Mouse (Mus musculus): ENCODE data around the gene Plekhm3.

DNA sequence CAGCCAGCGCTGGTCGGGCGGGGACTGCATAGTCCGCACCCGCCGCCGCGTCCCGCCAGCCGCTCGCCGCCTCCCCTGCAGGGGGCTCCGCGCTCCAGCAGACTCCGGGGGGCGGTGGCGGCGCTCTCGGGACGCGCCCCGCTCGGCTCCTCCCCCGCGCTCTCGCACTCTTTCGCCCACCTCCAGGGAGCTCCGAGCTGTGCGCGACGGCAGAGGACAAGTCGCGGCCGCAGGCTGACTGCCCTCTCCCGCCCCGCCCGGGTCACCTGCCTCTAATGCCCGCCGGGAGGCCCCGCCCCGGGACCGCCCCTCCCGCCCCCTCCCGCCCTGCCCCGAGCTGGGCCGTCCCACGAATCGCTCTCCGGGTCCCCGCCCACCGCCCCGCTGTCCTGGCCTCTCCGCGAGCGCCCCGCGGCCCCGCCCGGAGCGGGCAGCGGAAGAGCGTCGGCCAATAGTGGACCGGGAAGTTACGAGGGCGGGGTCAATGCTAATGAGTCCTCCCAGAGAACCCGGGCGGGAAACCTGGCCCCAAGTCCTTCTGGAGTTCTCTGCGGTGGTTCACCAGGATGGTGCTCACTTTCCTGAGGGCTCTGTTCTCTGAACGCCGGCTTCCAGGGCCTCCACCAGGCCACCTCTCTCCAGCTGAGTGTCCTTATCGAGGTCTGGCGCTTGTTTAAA is 219.0 kb downstream of the Plekhm3 start, which contains the start of gene Fzd5:
- TF ChIP-seq CTCF (IDR thresholded peaks at IDR 0.05; ENCODE audit: low read depth, low read length) (no peak), GATA1 (IDR thresholded peaks at IDR 0.05; ENCODE audit: borderline replicate concordance, low read length) (no peak)

Measured in G1E (cell line).